Mouse (Mus musculus) testis, postnatal 14 days (tissue): ENCODE measurements around the gene Kdelr3.

Experiments
- DNase-seq: peaks from one replicate; pipeline ENCODE4 v3.0.0; 2021; ENCODE audit warnings: low spot score

Kdelr3 gene

DNA sequence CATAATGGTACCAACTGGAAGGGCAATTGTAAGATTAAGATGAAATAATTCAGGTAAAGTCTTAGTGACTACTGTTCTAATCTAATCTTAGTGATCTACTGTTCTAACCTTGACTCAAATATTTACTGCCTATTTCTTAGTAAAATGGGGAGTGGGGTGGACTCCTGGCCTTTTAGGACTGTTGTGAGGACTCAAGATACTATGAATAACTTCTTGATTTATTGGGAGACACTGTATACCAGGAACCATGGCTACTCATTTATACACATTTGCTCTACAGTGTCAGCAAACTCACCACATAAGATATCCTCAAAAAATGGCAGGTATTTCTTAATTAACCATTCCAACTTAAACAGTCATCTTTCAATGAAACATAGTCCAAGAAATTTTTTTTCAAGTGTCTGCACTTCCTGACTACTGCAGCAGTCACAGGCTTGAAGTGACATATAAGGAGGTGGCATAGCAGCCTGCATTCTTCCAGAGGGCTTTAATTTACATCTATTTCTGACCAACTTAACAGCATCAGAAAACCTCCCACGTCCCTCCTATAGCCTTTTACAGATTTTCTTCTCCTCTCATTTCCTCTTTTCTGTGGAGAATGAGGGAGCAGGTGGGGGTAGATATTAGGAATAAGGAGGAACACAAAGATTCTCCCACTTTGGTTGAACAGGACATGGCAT is 59.5 kb downstream of the Kdelr3 start:
- DNase-seq: no peak

DNA sequence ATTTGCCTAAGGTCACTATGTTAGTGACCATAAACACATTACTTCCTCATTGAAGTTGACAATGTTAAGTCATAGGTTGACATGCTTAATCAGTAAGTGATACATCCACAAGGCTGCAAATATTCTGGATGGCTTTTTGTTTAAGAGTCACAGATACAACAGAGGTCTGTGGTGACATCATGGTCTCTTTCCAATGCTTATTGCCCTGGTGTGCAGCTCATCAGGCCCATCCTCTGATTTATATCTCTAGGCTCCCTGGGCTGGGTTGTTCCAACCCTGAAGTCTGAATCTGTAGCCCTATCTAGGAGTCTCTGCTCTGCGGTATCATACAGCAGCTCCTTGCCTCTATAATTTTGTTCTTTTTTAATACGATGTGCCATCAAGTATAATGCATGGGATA is 60.7 kb downstream of the Kdelr3 start:
- DNase-seq: no peak
